Mouse (Mus musculus) ovary, postnatal 36 days (tissue): ENCODE data around the gene Uhrf2.

Experiments used
- DNase-seq: peaks from one replicate; pipeline ENCODE4 v3.0.0; 2022; ENCODE audit warnings: low spot score, mixed read lengths

Gene Uhrf2

DNA sequence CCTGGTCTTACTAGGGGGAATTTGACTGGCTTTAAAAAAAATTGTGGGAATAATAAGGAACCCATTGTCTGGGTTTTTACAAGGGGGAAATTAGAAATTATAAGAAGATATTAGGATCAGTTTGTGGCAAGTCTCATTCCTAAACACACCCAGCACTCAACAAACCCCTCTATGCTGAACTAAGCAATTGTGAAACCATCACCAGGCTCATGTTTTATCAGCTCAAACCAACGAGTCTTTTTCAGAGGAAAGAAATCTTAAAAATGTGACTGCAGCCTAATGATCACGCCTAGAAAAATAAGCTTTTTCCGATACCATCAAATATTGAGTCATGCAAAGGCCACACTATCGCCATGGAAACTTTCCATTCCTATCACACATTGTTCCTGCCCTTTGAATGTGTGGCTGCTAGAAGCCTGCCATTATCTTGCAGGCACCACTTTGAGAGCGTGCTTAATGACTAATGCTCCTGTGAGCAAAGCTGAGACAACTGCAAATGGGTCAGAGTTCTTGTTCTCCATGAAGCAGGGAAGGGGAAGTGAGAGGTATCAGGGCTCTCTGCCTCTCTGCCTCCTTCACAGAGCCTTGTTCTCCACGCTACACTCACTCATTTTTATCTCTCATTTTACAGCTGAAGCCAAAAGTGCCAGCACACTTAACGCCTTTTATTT is 94.8 kb downstream of the Uhrf2 start:
- no peak for DNase-seq

DNA sequence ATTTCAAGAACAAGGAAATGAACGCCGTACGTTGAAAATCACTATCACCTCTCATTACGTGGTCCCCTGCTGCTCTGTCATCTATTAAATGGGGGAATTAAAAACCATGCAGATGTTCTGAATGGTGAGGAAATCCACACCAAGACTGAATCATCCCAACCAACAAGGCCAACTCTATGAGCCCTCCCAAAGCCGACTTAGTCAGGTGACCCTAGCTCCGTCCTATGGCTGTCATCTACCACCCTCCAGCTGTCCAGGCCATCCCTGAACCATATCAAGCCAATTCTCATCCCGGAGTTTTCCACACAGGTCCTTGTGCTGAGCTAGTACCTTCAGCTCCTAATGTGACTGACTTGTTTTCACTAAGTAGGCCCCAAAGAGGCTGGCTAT is 95.4 kb downstream of the Uhrf2 start:
- DNase-seq = no peak

DNA sequence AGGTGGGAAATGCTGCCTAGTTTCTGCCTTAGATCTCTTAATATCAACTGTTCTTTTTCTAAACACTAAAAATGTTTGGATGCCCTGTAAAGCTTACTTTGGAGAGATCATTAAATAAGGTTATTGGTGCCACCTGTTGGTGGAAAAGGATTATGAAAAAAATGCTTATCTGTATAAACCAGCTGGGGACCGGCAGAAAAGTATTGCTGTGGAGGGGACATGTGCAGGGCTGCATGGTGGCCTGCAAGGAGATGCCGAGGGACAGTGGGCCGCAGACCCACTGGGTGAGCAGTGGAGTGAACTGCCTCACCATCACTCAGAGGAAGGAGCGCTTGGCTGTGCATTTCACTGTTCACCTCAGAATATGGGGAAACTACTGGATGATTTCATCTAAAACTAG is 97.9 kb downstream of the Uhrf2 start:
- no peak for DNase-seq

DNA sequence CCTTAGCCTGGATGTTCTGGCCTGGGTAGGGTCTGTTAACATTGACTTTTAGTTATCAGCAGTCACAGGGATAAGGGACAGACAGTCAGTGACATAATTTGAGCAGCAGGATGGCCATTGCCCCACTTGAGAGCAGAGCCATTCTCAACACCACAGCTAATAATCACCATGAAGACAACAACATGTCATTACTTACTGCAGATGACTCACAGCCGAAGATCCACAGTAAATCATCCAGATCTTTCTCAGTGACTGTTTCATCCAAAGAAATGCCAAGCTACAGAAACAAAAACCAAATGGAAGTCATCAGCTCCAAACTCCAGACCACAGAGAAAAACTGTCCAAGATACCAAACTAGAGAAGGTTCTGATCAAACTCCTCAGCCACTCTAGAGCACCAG is 106.0 kb downstream of the Uhrf2 start:
- DNase-seq = no peak
